Mouse (Mus musculus) stomach, postnatal 0 days (tissue): ENCODE data around the gene Tm9sf4.

Experiments
- CTCF ChIP-seq: IDR thresholded peaks from 2 replicates; pipeline ENCODE4 v1.5.1; 2016; ENCODE audit warnings: antibody characterized with exemption, low read depth, mild to moderate bottlenecking, moderate library complexity
- EP300 ChIP-seq: optimal IDR thresholded peaks from 2 replicates; pipeline ENCODE3; 2016; ENCODE audit warnings: antibody characterized with exemption

DNA sequence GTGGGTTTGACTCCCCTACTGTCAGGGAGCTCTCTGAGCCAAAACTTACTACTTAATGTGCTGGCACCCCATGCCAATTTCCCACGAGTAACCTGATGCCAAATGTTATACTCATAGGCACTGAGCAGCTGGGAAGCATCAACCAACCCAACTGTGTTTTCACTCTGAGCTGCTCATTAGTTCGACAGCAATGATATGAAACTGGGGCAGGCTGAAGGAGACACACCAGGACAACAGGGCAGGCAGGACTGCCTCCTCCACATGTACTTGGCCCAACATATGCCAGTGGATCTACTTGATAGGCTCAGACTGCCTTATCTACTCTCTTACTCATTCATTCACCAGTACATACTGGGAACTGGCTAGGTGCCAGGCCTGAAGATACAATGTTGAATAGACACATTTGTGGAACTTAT, 25.1 kb downstream of the Tm9sf4 start:
- TF ChIP-seq CTCF: no peak
- no peak for TF ChIP-seq EP300
